Mouse (Mus musculus): ENCODE data around the gene Arid1b.

GRCm38 (mm10) chr17:5377930-5378310, 383.8 kb downstream of the Arid1b start:
- no peak for TF ChIP-seq CTCF (IDR thresholded peaks at IDR 0.05; ENCODE audit: borderline replicate concordance, control insufficient read depth, extremely low read depth, insufficient read depth, low read length, poor library complexity)
- no peak for TF ChIP-seq POLR2A (IDR thresholded peaks at IDR 0.05; ENCODE audit: control insufficient read depth, extremely low read depth, insufficient read depth, low read length, poor library complexity)
